Mouse (Mus musculus): ENCODE results near the gene Lcor. TPM values are rescaled to one million over a fixed set of nuclear protein-coding genes. Genes with fewer than 3 reads are reported as not detected.

The Lcor gene
- polyA plus RNA-seq, 1 experiment from 2014 or later = 27.9 TPM

DNA sequence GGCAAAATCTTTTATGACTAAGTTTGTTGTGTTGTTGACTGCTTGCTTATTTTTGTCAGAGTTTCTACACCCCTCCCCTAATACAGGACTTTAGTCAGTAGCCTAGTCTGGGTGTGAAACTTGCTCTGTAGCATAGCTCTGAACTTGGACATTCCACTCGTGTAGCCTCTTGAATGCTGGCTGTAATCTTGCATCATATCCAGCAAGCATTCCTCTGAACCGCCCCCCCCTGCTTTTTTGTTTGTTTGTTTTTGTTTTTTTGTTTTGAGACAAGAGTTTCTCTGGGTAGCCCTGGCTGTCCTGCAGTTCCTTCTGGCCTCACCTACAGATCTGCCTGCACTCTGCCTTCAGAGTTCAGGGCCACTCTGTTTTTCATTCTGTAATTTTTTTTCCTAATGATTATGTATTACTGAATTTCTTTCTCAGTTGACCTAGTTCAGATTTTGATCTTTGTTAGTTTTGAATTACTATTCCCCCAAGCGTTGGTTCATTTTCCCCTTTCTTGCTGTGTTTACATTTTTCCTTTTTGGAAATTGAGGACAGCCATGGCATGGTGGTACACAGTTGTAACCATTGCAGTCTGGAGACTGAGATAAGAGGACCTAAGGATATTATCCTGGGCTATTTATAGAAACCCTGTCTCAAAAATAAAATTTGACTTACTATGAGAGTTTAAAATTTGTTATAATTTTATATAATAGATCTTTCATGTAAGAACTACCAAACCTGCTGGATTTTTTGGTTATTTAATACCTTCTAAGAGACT lies 41.5 kb downstream of the Lcor start:
- Histone ChIP-seq H3K4me2 (no peak overlapping the region), H3K27ac (no peak overlapping the region), H3K9me3 (no peaks in the 10 kb centered on the region), H3K4me1 (replicated peaks) (peaks cover 21% of the 10 kb centered on the region), H3K4me3 (no peak overlapping the region), H3K36me3 (no peaks in the 10 kb centered on the region), H3K9ac (no peak overlapping the region), H3K27me3 (no peaks in the 10 kb centered on the region)
- WGBS = 86% methylated on average over 3 of the region's 3 CpGs
- ATAC-seq (ENCODE audit: low FRiP score) = no peak

GRCm38 (mm10) chr19:41529169-41529568 lies 46.7 kb downstream of the Lcor start:
- ATAC-seq (ENCODE audit: low FRiP score) = no peak
- 97% methylated on average over 3 of the region's 3 CpGs for WGBS
- H3K27me3 ChIP-seq = no peaks in the 10 kb centered on the region

DNA sequence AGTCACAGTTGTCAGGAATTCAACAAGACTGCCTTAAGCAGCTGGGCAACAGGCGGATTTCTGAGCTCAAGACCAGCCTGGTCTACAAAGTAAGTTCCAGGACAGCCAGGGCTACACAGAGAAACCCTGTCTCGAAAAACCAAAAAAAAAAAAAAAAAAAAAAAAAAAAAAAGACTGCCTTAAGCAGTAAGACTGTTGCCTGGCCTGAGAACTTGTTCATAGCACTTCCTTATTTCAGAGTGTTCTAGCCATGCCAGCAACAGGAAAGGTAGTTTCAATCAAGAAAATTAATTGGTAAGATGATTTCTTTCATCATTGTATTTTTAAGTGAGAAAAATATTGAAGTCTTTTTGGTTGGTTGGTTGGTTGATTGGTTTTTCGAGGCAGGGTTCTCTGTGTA lies 51.6 kb downstream of the Lcor start:
- Histone ChIP-seq H3K27me3 (no peaks in the 10 kb centered on the region), H3K36me3 (peaks cover 3% of the 10 kb centered on the region; the same call in 1 of the 2 replicates), H3K9ac (no peak overlapping the region), H3K4me2 (no peak overlapping the region), H3K27ac (no peak overlapping the region), H3K9me3 (no peaks in the 10 kb centered on the region), H3K4me1 (replicated peaks) (no peaks in the 10 kb centered on the region), H3K4me3 (no peak overlapping the region)
- no peak for ATAC-seq (ENCODE audit: low FRiP score)
- WGBS = 93% methylated on average over 3 of the region's 3 CpGs

More at GRCm38 (mm10) chr19:41529169-41529568, 46.7 kb downstream of the Lcor start:
- Histone ChIP-seq H3K36me3 (no peaks in the 10 kb centered on the region), H3K9me3 (no peaks in the 10 kb centered on the region), H3K4me3 (no peak overlapping the region), H3K4me1 (replicated peaks) (no peaks in the 10 kb centered on the region), H3K27ac (no peak overlapping the region), H3K4me2 (no peak overlapping the region), H3K9ac (no peak overlapping the region)

- ATAC-seq (ENCODE audit: low FRiP score) = no peak
- H3K9ac ChIP-seq = no peak overlapping the region
- 87% methylated on average over 4 of the region's 4 CpGs for WGBS
- H3K4me2 ChIP-seq = no peak overlapping the region
- H3K27ac ChIP-seq = no peak overlapping the region
- no peaks in the 10 kb centered on the region for H3K27me3 ChIP-seq
- H3K4me1 ChIP-seq (replicated peaks) = 0 out of 2 replicates have a peak, but pooled peaks cover 7% of the 10 kb centered on the region
- H3K36me3 ChIP-seq = peaks cover 33% of the 10 kb centered on the region
- no peaks in the 10 kb centered on the region for H3K9me3 ChIP-seq
- no peak overlapping the region for H3K4me3 ChIP-seq
Observed at GRCm38 (mm10) chr19:41556981-41557380, 74.5 kb downstream of the Lcor start.

DNA sequence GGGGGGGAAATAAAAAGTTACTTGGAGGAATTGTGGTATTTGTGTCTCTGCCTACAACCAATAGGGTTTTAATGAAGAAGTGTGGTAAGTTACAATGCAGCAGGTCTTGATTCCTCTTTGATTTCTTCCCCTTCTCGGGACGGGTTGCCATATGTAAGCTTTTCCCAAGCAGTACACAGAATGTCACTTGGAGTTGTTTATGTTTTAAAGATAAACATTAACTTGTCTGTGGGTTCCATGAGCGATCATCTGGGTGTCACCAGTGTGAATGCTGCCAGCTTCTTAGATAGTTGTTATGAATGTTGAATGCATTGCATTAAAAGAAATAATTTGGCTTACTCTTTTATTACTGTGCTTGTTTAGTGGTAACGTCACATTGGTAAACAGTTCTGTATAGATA lies 75.1 kb downstream of the Lcor start:
- H3K9ac ChIP-seq = no peak overlapping the region
- peaks cover 31% of the 10 kb centered on the region for H3K36me3 ChIP-seq
- 0 out of 2 replicates have a peak, but pooled peaks cover 7% of the 10 kb centered on the region for H3K4me1 ChIP-seq (replicated peaks)
- ATAC-seq (ENCODE audit: low FRiP score) = no peak
- H3K9me3 ChIP-seq = no peaks in the 10 kb centered on the region
- H3K27me3 ChIP-seq = no peaks in the 10 kb centered on the region
- WGBS = 94% methylated on average over 4 of the region's 4 CpGs
- H3K27ac ChIP-seq = no peak overlapping the region
- no peak overlapping the region for H3K4me3 ChIP-seq
- no peak overlapping the region for H3K4me2 ChIP-seq

GRCm38 (mm10) chr19:41558891-41559486 lies 76.6 kb downstream of the Lcor start:
- ATAC-seq (ENCODE audit: low FRiP score) = no peak

GRCm38 (mm10) chr19:41560856-41561255 lies 78.4 kb downstream of the Lcor start:
- Histone ChIP-seq H3K27me3 (no peaks in the 10 kb centered on the region), H3K4me3 (no peak overlapping the region), H3K4me1 (replicated peaks) (0 out of 2 replicates have a peak, but pooled peaks cover 7% of the 10 kb centered on the region), H3K4me2 (no peak overlapping the region), H3K9ac (no peak overlapping the region), H3K27ac (no peak overlapping the region), H3K9me3 (no peaks in the 10 kb centered on the region), H3K36me3 (peaks cover 23% of the 10 kb centered on the region)
- 96% methylated on average over 3 of the region's 3 CpGs for WGBS
- no peak for ATAC-seq (ENCODE audit: low FRiP score)

More at GRCm38 (mm10) chr19:41558891-41559486, 76.6 kb downstream of the Lcor start:
- Histone ChIP-seq H3K4me3 (no peak overlapping the region), H3K4me2 (no peak overlapping the region), H3K9ac (no peak overlapping the region), H3K27me3 (no peaks in the 10 kb centered on the region), H3K9me3 (no peaks in the 10 kb centered on the region), H3K27ac (peak overlapping the region; percentile 52), H3K36me3 (peaks cover 28% of the 10 kb centered on the region), H3K4me1 (replicated peaks) (0 out of 2 replicates have a peak, but pooled peaks cover 7% of the 10 kb centered on the region)
- 78% methylated on average over 9 of the region's 9 CpGs for WGBS

DNA sequence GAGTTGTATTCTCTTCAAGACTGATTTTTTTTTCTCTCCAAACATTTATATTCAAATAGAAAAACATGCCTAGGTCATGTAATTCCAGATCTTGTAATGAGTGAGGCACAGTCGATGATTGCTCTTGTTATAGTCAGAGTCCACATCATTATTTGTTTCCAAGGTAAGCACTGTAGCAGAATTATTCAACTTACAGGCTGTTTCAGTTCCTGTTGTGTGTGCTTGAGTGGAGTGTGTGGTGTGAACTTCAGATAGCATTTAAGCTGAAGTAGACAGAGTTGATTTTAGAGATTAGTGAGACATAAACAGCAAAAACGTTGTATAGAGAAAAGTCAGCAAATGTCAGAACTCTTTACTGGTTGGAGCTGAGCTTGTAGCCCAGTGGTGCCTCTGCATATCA lies 86.4 kb downstream of the Lcor start:
- Histone ChIP-seq H3K27ac (no peak overlapping the region), H3K4me2 (no peak overlapping the region), H3K27me3 (no peaks in the 10 kb centered on the region), H3K9ac (no peak overlapping the region), H3K4me3 (no peak overlapping the region), H3K9me3 (no peaks in the 10 kb centered on the region), H3K4me1 (replicated peaks) (no peaks in the 10 kb centered on the region), H3K36me3 (no peaks in the 10 kb centered on the region)
- ATAC-seq (ENCODE audit: low FRiP score) = no peak
- WGBS = 82% methylated on average over 2 of the region's 2 CpGs

GRCm38 (mm10) chr19:41573700-41574099 lies 91.3 kb downstream of the Lcor start:
- Histone ChIP-seq H3K4me3 (no peak overlapping the region), H3K4me1 (replicated peaks) (no peaks in the 10 kb centered on the region), H3K36me3 (no peaks in the 10 kb centered on the region), H3K9me3 (no peaks in the 10 kb centered on the region), H3K27me3 (no peaks in the 10 kb centered on the region), H3K27ac (no peak overlapping the region), H3K4me2 (no peak overlapping the region), H3K9ac (no peak overlapping the region)
- ATAC-seq (ENCODE audit: low FRiP score) = no peak
- 91% methylated on average over 2 of the region's 2 CpGs for WGBS

GRCm38 (mm10) chr19:41577576-41577975 lies 95.1 kb downstream of the Lcor start:
- no peaks in the 10 kb centered on the region for H3K9me3 ChIP-seq
- H3K4me2 ChIP-seq = no peak overlapping the region

GRCm38 (mm10) chr19:41579311-41579920 lies 97.0 kb downstream of the Lcor start:
- Histone ChIP-seq H3K27me3 (no peaks in the 10 kb centered on the region), H3K27ac (no peak overlapping the region), H3K36me3 (peaks cover 29% of the 10 kb centered on the region), H3K4me3 (no peak overlapping the region), H3K9me3 (no peaks in the 10 kb centered on the region), H3K9ac (no peak overlapping the region), H3K4me1 (replicated peaks) (no peaks in the 10 kb centered on the region), H3K4me2 (no peak overlapping the region)
- WGBS = 89% methylated on average over 4 of the region's 4 CpGs
- no peak for ATAC-seq (ENCODE audit: low FRiP score)

More at GRCm38 (mm10) chr19:41577576-41577975, 95.1 kb downstream of the Lcor start:
- H3K4me3 ChIP-seq = no peak overlapping the region
- no peak for ATAC-seq (ENCODE audit: low FRiP score)
- no peaks in the 10 kb centered on the region for H3K4me1 ChIP-seq (replicated peaks)
- no peaks in the 10 kb centered on the region for H3K27me3 ChIP-seq
- H3K27ac ChIP-seq = no peak overlapping the region
- peaks cover 11% of the 10 kb centered on the region for H3K36me3 ChIP-seq
- H3K9ac ChIP-seq = no peak overlapping the region

DNA sequence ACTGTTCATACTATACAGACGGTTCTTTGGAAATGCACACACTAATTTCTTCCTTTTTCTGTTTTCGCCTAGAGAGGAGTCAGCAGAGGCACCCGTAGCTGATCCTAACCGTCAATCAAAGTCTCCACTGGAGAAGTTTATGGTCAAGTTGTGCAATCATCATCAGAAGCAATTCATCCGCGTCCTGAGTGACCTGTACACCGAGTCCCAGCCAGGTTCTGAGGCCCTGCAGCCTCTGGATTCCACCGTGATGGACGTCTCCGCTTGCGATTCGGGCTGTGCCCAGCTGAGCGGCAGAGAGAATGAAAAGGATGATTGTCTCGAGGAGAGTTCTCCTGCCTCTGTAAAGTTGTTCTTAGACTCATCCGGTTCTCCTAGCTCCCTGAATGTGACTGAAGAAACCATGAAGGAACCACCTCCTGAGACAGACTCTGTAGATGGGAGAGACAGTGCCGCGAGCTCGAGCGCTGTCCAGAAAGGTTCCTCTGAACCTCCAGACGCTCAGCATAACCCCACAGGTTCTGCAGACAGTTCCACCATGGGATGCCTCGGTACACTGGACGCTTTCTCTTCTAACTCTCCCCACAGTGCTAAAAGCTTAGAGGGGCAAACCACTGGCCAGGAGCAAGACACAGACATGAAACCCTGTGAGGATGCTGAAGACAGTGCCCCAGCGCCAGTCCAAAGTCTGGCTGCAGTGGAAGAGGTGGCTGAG lies 99.4 kb downstream of the Lcor start, which contains the start of gene Gm340:
Gene Gm340 (plus strand): TSS at position 665 of the 715 bp plus-strand sequence.
- no peak within 1 kb of the TSS for H3K4me3 ChIP-seq
- H3K9me3 ChIP-seq = no peaks in the 10 kb centered on the region
- no peaks in the 10 kb centered on the region for H3K27me3 ChIP-seq
- ATAC-seq (ENCODE audit: low FRiP score) = no peak
- H3K4me1 ChIP-seq (replicated peaks) = no peaks in the 10 kb centered on the region
- peaks cover 53% of the 10 kb centered on the region for H3K36me3 ChIP-seq
- H3K4me2 ChIP-seq = no peak within 1 kb of the TSS
- 94% methylated on average over 23 of the region's 23 CpGs for WGBS
- H3K27ac ChIP-seq = no peak within 1 kb of the TSS
- H3K9ac ChIP-seq = no peak within 1 kb of the TSS
